Mouse (Mus musculus) common myeloid progenitor, adult 5-6 weeks (primary cell): ENCODE results near the gene Lactbl1. TPM values are rescaled to one million over a fixed set of nuclear protein-coding genes. Genes with fewer than 3 reads are reported as not detected.
A peak's percentile ranks its signal among the peaks of the same experiment; 100 is the strongest.

Experiments
- ATAC-seq: replicated peaks from 2 replicates; pipeline ENCODE4 v1.8.0; 2016; ENCODE audit warnings: low read depth, mild to moderate bottlenecking, moderate TSS enrichment, inconsistent platforms; ENCODE audit not compliant: poor library complexity, severe bottlenecking
- total RNA-seq: library from RNA; stranded (forward); fragments of 200-1000, 187-1606 nt; gene quantifications from 2 replicates; pipeline ENCODE4 v1.2.3, GENCODE M21; 2017

Lactbl1 gene
- total RNA-seq, 1 experiment from 2014 or later: not detected

GRCm38 (mm10) chr4:136635995-136636394, 13.6 kb downstream of the Lactbl1 start:
- ATAC-seq: no peak

GRCm38 (mm10) chr4:136636511-136636910, 14.1 kb downstream of the Lactbl1 start:
- ATAC-seq: no peak

- no peak for ATAC-seq
These were observed 14.7 kb downstream of the Lactbl1 start for GRCm38 (mm10) chr4:136636983-136637562.

- ATAC-seq: 0 out of 2 replicates have a peak, but pooled peaks have one; percentile 15
These were observed 15.3 kb downstream of the Lactbl1 start for GRCm38 (mm10) chr4:136637563-136638229.

- no peak for ATAC-seq
These were observed 15.9 kb downstream of the Lactbl1 start for GRCm38 (mm10) chr4:136638230-136638750.

GRCm38 (mm10) chr4:136638890-136639289, 16.5 kb downstream of the Lactbl1 start:
- ATAC-seq: peak; percentile 81

GRCm38 (mm10) chr4:136648922-136649479, 26.6 kb downstream of the Lactbl1 start:
- peak; percentile 55 for ATAC-seq

GRCm38 (mm10) chr4:136649480-136650196, 27.2 kb downstream of the Lactbl1 start:
- ATAC-seq: no peak

GRCm38 (mm10) chr4:136650261-136650660, 27.8 kb downstream of the Lactbl1 start:
- no peak for ATAC-seq

GRCm38 (mm10) chr4:136651357-136651811, 29.0 kb downstream of the Lactbl1 start:
- peak; percentile 31 for ATAC-seq

GRCm38 (mm10) chr4:136651882-136652527, 29.6 kb downstream of the Lactbl1 start:
- no peak for ATAC-seq

GRCm38 (mm10) chr4:136652528-136652910, 30.1 kb downstream of the Lactbl1 start:
- peak; percentile 12; the same call in 1 of the 2 replicates for ATAC-seq

- peak; percentile 65 for ATAC-seq
These were observed 30.6 kb downstream of the Lactbl1 start for GRCm38 (mm10) chr4:136653019-136653418.

GRCm38 (mm10) chr4:136653692-136654234, 31.3 kb downstream of the Lactbl1 start:
- 0 out of 2 replicates have a peak, but pooled peaks have one; percentile 10 for ATAC-seq

GRCm38 (mm10) chr4:136657914-136658313, 35.5 kb downstream of the Lactbl1 start:
- ATAC-seq: 0 out of 2 replicates have a peak, but pooled peaks have one; percentile 4

- no peak for ATAC-seq
These were observed 42.6 kb downstream of the Lactbl1 start for GRCm38 (mm10) chr4:136665068-136665467.

- ATAC-seq: 0 out of 2 replicates have a peak, but pooled peaks have one; percentile 36
These were observed 43.6 kb downstream of the Lactbl1 start for GRCm38 (mm10) chr4:136666002-136666401.

GRCm38 (mm10) chr4:136667757-136668156, 45.3 kb downstream of the Lactbl1 start:
- no peak for ATAC-seq

GRCm38 (mm10) chr4:136672335-136673090, 50.1 kb downstream of the Lactbl1 start:
- ATAC-seq: no peak
